Mouse (Mus musculus): Measurements from ENCODE around the gene Egln2.

DNA sequence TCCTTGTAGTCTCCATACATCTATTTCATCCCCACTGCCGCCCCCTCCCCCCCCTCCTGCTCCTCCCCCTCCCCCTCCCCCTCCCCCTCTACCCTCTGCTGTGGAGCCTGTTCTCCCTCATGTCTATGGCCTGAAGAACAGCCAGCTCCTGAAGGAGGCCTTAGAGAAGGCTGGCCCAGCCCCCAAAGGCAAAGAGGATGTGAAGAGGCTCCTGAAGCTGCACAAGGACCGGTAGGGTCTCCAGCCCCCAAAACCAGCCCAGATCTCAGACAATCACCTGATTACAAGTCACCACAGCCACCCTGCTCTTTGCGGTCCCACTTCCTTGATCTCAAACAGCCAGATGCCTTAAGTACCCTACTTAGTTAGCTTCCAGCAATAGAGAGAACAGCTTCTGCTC is 30.5 kb upstream of the Egln2 start:
- no peak for TF ChIP-seq CTCF (IDR thresholded peaks at IDR 0.05; ENCODE audit: low read depth)
- TF ChIP-seq EP300 (IDR thresholded peaks at IDR 0.05; ENCODE audit: low read depth) = no peak
